Mouse (Mus musculus) cerebellum, adult 11-12 months (tissue): ENCODE data around the gene Uvrag.

Experiments
- DNase-seq: peaks from one replicate; pipeline ENCODE4 v3.0.0; 2022

Gene Uvrag

GRCm38 (mm10) chr7:98911276-98911675 is 229.7 kb downstream of the Uvrag start:
- DNase-seq: no peak

- no peak for DNase-seq
These were observed 230.2 kb downstream of the Uvrag start for GRCm38 (mm10) chr7:98910712-98911111.

GRCm38 (mm10) chr7:98910164-98910563 is 230.8 kb downstream of the Uvrag start:
- no peak for DNase-seq

- no peak for DNase-seq
These were observed 233.5 kb downstream of the Uvrag start for GRCm38 (mm10) chr7:98907476-98907875.

- DNase-seq: no peak
These were observed 236.1 kb downstream of the Uvrag start for GRCm38 (mm10) chr7:98904659-98905362.

GRCm38 (mm10) chr7:98903884-98904283 is 237.1 kb downstream of the Uvrag start:
- DNase-seq: no peak

- DNase-seq: no peak
These were observed 239.8 kb downstream of the Uvrag start for GRCm38 (mm10) chr7:98901120-98901519.

GRCm38 (mm10) chr7:98899815-98900214 is 241.1 kb downstream of the Uvrag start:
- DNase-seq: no peak

- DNase-seq: no peak
These were observed 243.6 kb downstream of the Uvrag start for GRCm38 (mm10) chr7:98897323-98897722.

GRCm38 (mm10) chr7:98895501-98896095 is 245.3 kb downstream of the Uvrag start:
- DNase-seq: no peak

GRCm38 (mm10) chr7:98894768-98895167 is 246.2 kb downstream of the Uvrag start:
- no peak for DNase-seq

GRCm38 (mm10) chr7:98894305-98894704 is 246.6 kb downstream of the Uvrag start:
- no peak for DNase-seq

- no peak for DNase-seq
These were observed 247.8 kb downstream of the Uvrag start for GRCm38 (mm10) chr7:98893144-98893543.

- no peak for DNase-seq
These were observed 251.7 kb downstream of the Uvrag start for GRCm38 (mm10) chr7:98889211-98889610.

- no peak for DNase-seq
These were observed 252.1 kb downstream of the Uvrag start for GRCm38 (mm10) chr7:98888810-98889209.

- peak; percentile 79 for DNase-seq
These were observed 253.1 kb downstream of the Uvrag start for GRCm38 (mm10) chr7:98887811-98888261.

- no peak for DNase-seq
These were observed 259.1 kb downstream of the Uvrag start for GRCm38 (mm10) chr7:98881887-98882286.

GRCm38 (mm10) chr7:98879176-98879575 is 261.8 kb downstream of the Uvrag start:
- no peak for DNase-seq

GRCm38 (mm10) chr7:98876119-98876518 is 264.8 kb downstream of the Uvrag start:
- no peak for DNase-seq

- DNase-seq: peak; percentile 18
These were observed 265.5 kb downstream of the Uvrag start for GRCm38 (mm10) chr7:98875390-98875990.

- no peak for DNase-seq
These were observed 266.5 kb downstream of the Uvrag start for GRCm38 (mm10) chr7:98874411-98874951.

- no peak for DNase-seq
These were observed 267.6 kb downstream of the Uvrag start for GRCm38 (mm10) chr7:98873316-98873715.

GRCm38 (mm10) chr7:98871882-98872281 is 269.1 kb downstream of the Uvrag start:
- DNase-seq: no peak

GRCm38 (mm10) chr7:98870791-98871190 is 270.1 kb downstream of the Uvrag start:
- DNase-seq: no peak
